Mouse (Mus musculus) right cerebral cortex, postnatal 14 days (tissue): Measurements from ENCODE around the gene Pole3.

Source experiments
- DNase-seq: peaks from one replicate; pipeline ENCODE4 v3.0.0; 2022

Gene Pole3

GRCm38 (mm10) chr4:62517538-62518415, 7.1 kb downstream of the Pole3 start:
- no peak for DNase-seq

- DNase-seq = no peak
These were observed 7.8 kb downstream of the Pole3 start for GRCm38 (mm10) chr4:62517046-62517445.

- DNase-seq = no peak
These were observed 8.3 kb downstream of the Pole3 start for GRCm38 (mm10) chr4:62516579-62516978.

- no peak for DNase-seq
These were observed 8.8 kb downstream of the Pole3 start for GRCm38 (mm10) chr4:62516079-62516478.

GRCm38 (mm10) chr4:62515490-62515889, 9.4 kb downstream of the Pole3 start:
- DNase-seq = no peak

- no peak for DNase-seq
These were observed 9.9 kb downstream of the Pole3 start for GRCm38 (mm10) chr4:62514995-62515394.

GRCm38 (mm10) chr4:62513998-62514506, 10.8 kb downstream of the Pole3 start:
- no peak for DNase-seq

- no peak for DNase-seq
These were observed 14.9 kb downstream of the Pole3 start for GRCm38 (mm10) chr4:62509946-62510345.

GRCm38 (mm10) chr4:62508839-62509238, 16.0 kb downstream of the Pole3 start:
- no peak for DNase-seq

- DNase-seq = no peak
These were observed 18.1 kb downstream of the Pole3 start for GRCm38 (mm10) chr4:62506798-62507197.

GRCm38 (mm10) chr4:62505991-62506390, 18.9 kb downstream of the Pole3 start:
- no peak for DNase-seq

GRCm38 (mm10) chr4:62503374-62503970, 21.4 kb downstream of the Pole3 start, which contains the start of gene Hdhd3:
Hdhd3 (minus strand) TSS chr4:62503467.
- no peak for DNase-seq

GRCm38 (mm10) chr4:62502969-62503368, 21.9 kb downstream of the Pole3 start:
- no peak for DNase-seq

GRCm38 (mm10) chr4:62501964-62502732, 22.7 kb downstream of the Pole3 start:
- DNase-seq = peak; percentile 88

- DNase-seq = no peak
These were observed 23.3 kb downstream of the Pole3 start for GRCm38 (mm10) chr4:62501534-62501933.

GRCm38 (mm10) chr4:62500799-62501198, 24.1 kb downstream of the Pole3 start:
- DNase-seq = no peak

- DNase-seq = peak; percentile 69
These were observed 28.1 kb downstream of the Pole3 start for GRCm38 (mm10) chr4:62496815-62497214.

GRCm38 (mm10) chr4:62495946-62496345, 28.9 kb downstream of the Pole3 start:
- no peak for DNase-seq

- no peak for DNase-seq
These were observed 30.6 kb downstream of the Pole3 start for GRCm38 (mm10) chr4:62494230-62494629.

GRCm38 (mm10) chr4:62492682-62493081, 32.2 kb downstream of the Pole3 start:
- DNase-seq = no peak

- DNase-seq = no peak
These were observed 37.0 kb downstream of the Pole3 start for GRCm38 (mm10) chr4:62487914-62488313.

- no peak for DNase-seq
These were observed 37.7 kb downstream of the Pole3 start for GRCm38 (mm10) chr4:62487172-62487571.

GRCm38 (mm10) chr4:62486162-62486696, 38.6 kb downstream of the Pole3 start:
- no peak for DNase-seq
